Mouse (Mus musculus) erythroblast, embryonic 14.5 days (primary cell): ENCODE data around the gene Ube2z.

Source experiments
- GATA1 ChIP-seq: IDR thresholded peaks from 2 replicates; pipeline ENCODE4 v1.6.1; 2012; ENCODE audit warnings: low read length, inconsistent platforms, mixed read lengths
- TAL1 ChIP-seq: IDR thresholded peaks from 3 replicates; pipeline ENCODE4 v1.6.1; 2012; ENCODE audit warnings: low read length, inconsistent platforms, mixed read lengths

DNA sequence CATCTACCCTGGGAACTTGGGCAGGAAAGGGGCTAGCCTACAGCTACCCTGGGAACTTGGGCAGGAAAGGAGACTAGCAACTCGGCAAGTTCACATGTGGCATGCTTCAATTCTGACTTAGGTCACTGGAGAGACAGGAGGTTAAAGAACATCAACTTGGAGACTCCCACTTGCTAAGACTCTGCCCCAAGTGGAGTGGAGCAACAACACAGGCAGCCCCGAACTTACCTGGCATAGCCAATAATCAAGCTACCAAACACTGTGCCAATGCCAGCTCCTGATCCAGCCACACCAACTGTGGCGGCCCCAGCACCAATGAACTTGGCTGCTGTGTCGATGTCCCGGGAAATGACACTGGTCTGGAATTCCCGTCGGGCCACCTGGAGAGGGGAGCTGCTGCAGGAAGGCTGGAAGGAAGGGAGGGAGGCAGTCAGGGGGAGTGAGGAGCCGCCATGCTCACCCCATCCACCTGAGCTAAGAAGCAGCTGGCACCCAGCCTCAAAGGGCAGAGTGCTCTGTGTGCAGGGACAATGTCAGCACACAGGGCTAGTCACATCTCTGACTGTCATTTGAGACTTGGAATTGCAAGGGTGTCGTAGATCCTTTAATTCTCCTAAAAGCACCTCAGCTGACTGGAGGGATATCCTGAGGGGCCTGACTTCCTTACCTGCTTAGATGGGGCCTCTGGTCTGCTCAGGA is 8.3 kb upstream of the Ube2z start:
- no peak for TF ChIP-seq GATA1
- no peak for TF ChIP-seq TAL1
